Mouse (Mus musculus) kidney, embryonic 14.5 days (tissue): ENCODE data around the gene Mettl7a1. TPM values are rescaled to one million over a fixed set of nuclear protein-coding genes. Genes with fewer than 3 reads are reported as not detected.
"Not testable (repeated sequence)": the region's sequence is repeated elsewhere in the genome, so short reads cannot be mapped to it uniquely, and the experiment has no call there.

Source experiments
- ATAC-seq: fragments of 200-750 bp; cut with Nextera tagmentation; 2 replicates; pipeline ENCODE4 v1.8.0; 2017; ENCODE audit warnings: moderate number of reproducible peaks, mild to moderate bottlenecking, moderate TSS enrichment, moderate library complexity; ENCODE audit not compliant: low FRiP score, low TSS enrichment
- H3K27ac ChIP-seq: fragments of 300-500 bp; sonication (generic); 2 replicates; pipeline ENCODE4 v1.5.1; 2014; ENCODE audit warnings: low read depth, mild to moderate bottlenecking, low read length, moderate library complexity, mixed read lengths
- H3K27me3 ChIP-seq: fragments of 300-500 bp; sonication (generic); 2 replicates; pipeline ENCODE4 v1.6.1; 2014; ENCODE audit warnings: mild to moderate bottlenecking, low read length; ENCODE audit not compliant: control insufficient read depth, insufficient read depth
- H3K36me3 ChIP-seq: fragments of 300-500 bp; sonication (generic); 2 replicates; pipeline ENCODE4 v1.6.1; 2014; ENCODE audit warnings: low read length, mixed read lengths; ENCODE audit not compliant: control insufficient read depth, insufficient read depth
- H3K4me1 ChIP-seq: fragments of 300-500 bp; sonication (generic); 2 replicates; pipeline ENCODE4 v1.6.1; 2014; ENCODE audit warnings: low read length, mixed read lengths; ENCODE audit not compliant: control insufficient read depth, insufficient read depth
- H3K4me2 ChIP-seq: fragments of 300-500 bp; sonication (generic); replicated peaks from 2 replicates; pipeline ENCODE4 v1.6.1; 2014; ENCODE audit warnings: low read depth, mild to moderate bottlenecking, low read length
- H3K4me3 ChIP-seq: fragments of 300-500 bp; sonication (generic); 2 replicates; pipeline ENCODE4 v1.5.1; 2014; ENCODE audit warnings: mild to moderate bottlenecking, low read length
- H3K9ac ChIP-seq: fragments of 300-500 bp; sonication (generic); 2 replicates; pipeline ENCODE4 v1.6.1; 2014; ENCODE audit warnings: low read depth, mild to moderate bottlenecking, low read length, moderate library complexity
- H3K9me3 ChIP-seq: fragments of 300-500 bp; sonication (generic); 2 replicates; pipeline ENCODE4 v1.6.1; 2016; ENCODE audit warnings: low read length; ENCODE audit not compliant: control insufficient read depth
- WGBS: fragments of 180-500 bp; shearing (Covaris S2); extraction: QIAGEN DNeasy Blood & Tissue Kit; methylation state at CpG from one replicate; pipeline ENCODE4 v1.1.7; 2014; 5-methylcytosine and 5-hydroxymethylcytosine counted together
- polyA plus RNA-seq: library from polyadenylated mRNA; unstranded; fragments of >200 nt; fragmentation: Nextera tagmentation; extraction: Ambion mirVana; gene quantifications from 2 replicates; pipeline ENCODE4 v1.2.1, GENCODE M21; 2014

Mettl7a1 gene
- polyA plus RNA-seq: 10.0 and 17.4 TPM in 2 replicates

GRCm38 (mm10) chr15:100304019-100304991, at the start of gene Mettl7a1:
Gene Mettl7a1 (plus strand): TSS chr15:100304140.
- no peaks in the 10 kb centered on the region for H3K36me3 ChIP-seq
- peaks cover 6% of the 10 kb centered on the region; the same call in 1 of the 2 replicates for H3K4me1 ChIP-seq
- peak within 1 kb of the TSS; percentile 52 for H3K4me3 ChIP-seq
- H3K9me3 ChIP-seq: no peaks in the 10 kb centered on the region
- peak within 1 kb of the TSS; percentile 88 for H3K27ac ChIP-seq
- peak; percentile 83 for ATAC-seq
- no peaks in the 10 kb centered on the region for H3K27me3 ChIP-seq
- H3K9ac ChIP-seq: peak within 1 kb of the TSS; percentile 58; the same call in 1 of the 2 replicates
- 3% methylated on average over 25 of the region's 30 CpGs for WGBS
- peak within 1 kb of the TSS; percentile 61 for H3K4me2 ChIP-seq

GRCm38 (mm10) chr15:100256386-100256785, 47.6 kb upstream of the Mettl7a1 start:
- Histone ChIP-seq H3K36me3 (peaks cover 73% of the 10 kb centered on the region), H3K27me3 (no peaks in the 10 kb centered on the region), H3K4me3 (no peak overlapping the region), H3K27ac (no peak overlapping the region), H3K4me2 (no peak overlapping the region), H3K4me1 (no peaks in the 10 kb centered on the region), H3K9ac (no peak overlapping the region), H3K9me3 (no peaks in the 10 kb centered on the region)
- no peak for ATAC-seq
- WGBS: 87% methylated on average over 6 of the region's 6 CpGs

- Histone ChIP-seq H3K4me2 (no peak overlapping the region), H3K27me3 (no peaks in the 10 kb centered on the region), H3K27ac (no peak overlapping the region), H3K4me3 (no peak overlapping the region), H3K4me1 (no peaks in the 10 kb centered on the region), H3K9ac (no peak overlapping the region), H3K36me3 (peaks cover 68% of the 10 kb centered on the region), H3K9me3 (no peaks in the 10 kb centered on the region)
- no peak for ATAC-seq
- 91% methylated on average over 5 of the region's 5 CpGs for WGBS
These were observed 46.6 kb upstream of the Mettl7a1 start for GRCm38 (mm10) chr15:100257305-100257704.

- Histone ChIP-seq H3K36me3 (peaks cover 54% of the 10 kb centered on the region), H3K4me1 (no peaks in the 10 kb centered on the region), H3K27ac (no peak overlapping the region), H3K4me2 (no peak overlapping the region), H3K9ac (no peak overlapping the region), H3K4me3 (no peak overlapping the region), H3K27me3 (no peaks in the 10 kb centered on the region), H3K9me3 (no peaks in the 10 kb centered on the region)
- WGBS: 93% methylated on average over 7 of the region's 7 CpGs
- no peak for ATAC-seq
These were observed 45.1 kb upstream of the Mettl7a1 start for GRCm38 (mm10) chr15:100258646-100259425.

- not testable (repeated sequence) for H3K27ac ChIP-seq, H3K4me2 ChIP-seq, H3K4me3 ChIP-seq, ATAC-seq, H3K27me3 ChIP-seq, H3K9ac ChIP-seq, H3K9me3 ChIP-seq, H3K4me1 ChIP-seq
- H3K36me3 ChIP-seq: peaks cover 39% of the 10 kb centered on the region
- 93% methylated on average over 7 of the region's 7 CpGs for WGBS
These were observed 43.6 kb upstream of the Mettl7a1 start for GRCm38 (mm10) chr15:100260351-100260750.

- H3K4me2 ChIP-seq: no peak overlapping the region
- no peak overlapping the region for H3K4me3 ChIP-seq
- WGBS: 23% methylated on average over 4 of the region's 4 CpGs
- H3K36me3 ChIP-seq: peaks cover 16% of the 10 kb centered on the region
- no peaks in the 10 kb centered on the region for H3K9me3 ChIP-seq
- no peak overlapping the region for H3K27ac ChIP-seq
- H3K9ac ChIP-seq: no peak overlapping the region
- H3K4me1 ChIP-seq: no peaks in the 10 kb centered on the region
- H3K27me3 ChIP-seq: no peaks in the 10 kb centered on the region
- ATAC-seq: peak; percentile 57; the same call in 1 of the 2 replicates
These were observed 40.6 kb upstream of the Mettl7a1 start for GRCm38 (mm10) chr15:100263246-100263905.

- no peaks in the 10 kb centered on the region for H3K9me3 ChIP-seq
- no peak overlapping the region for H3K4me2 ChIP-seq
- no peak for ATAC-seq
- H3K4me1 ChIP-seq: no peaks in the 10 kb centered on the region
- WGBS: 87% methylated on average over 4 of the region's 5 CpGs
- H3K9ac ChIP-seq: no peak overlapping the region
- H3K27ac ChIP-seq: no peak overlapping the region
- H3K4me3 ChIP-seq: no peak overlapping the region
- no peaks in the 10 kb centered on the region for H3K27me3 ChIP-seq
- peaks cover 5% of the 10 kb centered on the region for H3K36me3 ChIP-seq
These were observed 38.2 kb upstream of the Mettl7a1 start for GRCm38 (mm10) chr15:100265586-100266325.

- WGBS: 68% methylated on average over 2 of the region's 2 CpGs
These were observed 35.0 kb upstream of the Mettl7a1 start for GRCm38 (mm10) chr15:100268916-100269315.

More at GRCm38 (mm10) chr15:100268916-100269315, 35.0 kb upstream of the Mettl7a1 start:
- H3K4me2 ChIP-seq: no peak overlapping the region
- H3K9me3 ChIP-seq: no peaks in the 10 kb centered on the region
- no peak for ATAC-seq
- H3K4me3 ChIP-seq: no peak overlapping the region
- H3K27me3 ChIP-seq: no peaks in the 10 kb centered on the region
- no peak overlapping the region for H3K9ac ChIP-seq
- no peaks in the 10 kb centered on the region for H3K36me3 ChIP-seq
- H3K4me1 ChIP-seq: no peaks in the 10 kb centered on the region
- no peak overlapping the region for H3K27ac ChIP-seq
